Mouse (Mus musculus): ENCODE data around the gene Mael.

The Mael gene

GRCm38 (mm10) chr1:166154162-166155112 lies 84.1 kb downstream of the Mael start:
- peak; percentile 44 to 73 for DNase-seq (ENCODE audit: low spot score in 2 of 2)

GRCm38 (mm10) chr1:166153351-166154120 lies 85.0 kb downstream of the Mael start:
- DNase-seq (ENCODE audit: low spot score in 2 of 2), result peak; percentile 75 to 94

- DNase-seq (ENCODE audit: low spot score in 2 of 2), result no peak
These were observed 86.5 kb downstream of the Mael start for GRCm38 (mm10) chr1:166152034-166152433.

GRCm38 (mm10) chr1:166151341-166151740 lies 87.2 kb downstream of the Mael start:
- no peak for DNase-seq (ENCODE audit: low spot score in 2 of 2)

Data from frontal cortex, postnatal 14 days (tissue).